Mouse (Mus musculus) CH12.LX (cell line): ENCODE results near the gene Prkcd. TPM values are rescaled to one million over a fixed set of nuclear protein-coding genes. Genes with fewer than 3 reads are reported as not detected.
A peak's percentile ranks its signal among the peaks of the same experiment; 100 is the strongest.

ENCODE experiments used
- DNase-seq: peaks from one replicate; pipeline ENCODE4 v3.0.0-alpha.2; 2013; ENCODE audit errors: extremely low read depth
- H3K27ac ChIP-seq: 2 replicates; pipeline ENCODE4 v1.5.1; 2012; ENCODE audit warnings: low read depth, mild to moderate bottlenecking, control low read depth, moderate library complexity; ENCODE audit not compliant: insufficient read depth
- H3K27me3 ChIP-seq: replicated peaks from 2 replicates; pipeline ENCODE3; 2012; ENCODE audit warnings: inconsistent platforms
- H3K36me3 ChIP-seq, 2 experiments: replicated peaks in 1 of 2; 2 replicates each; pipeline versions ENCODE3 to v1.6.1; 2012; ENCODE audit warnings: inconsistent platforms in 1 of 2, low read length in 1 of 2, mild to moderate bottlenecking in 1 of 2, mixed read lengths in 1 of 2, moderate library complexity in 1 of 2; ENCODE audit not compliant: control insufficient read depth in 1 of 2, insufficient read depth in 1 of 2
- H3K4me1 ChIP-seq, 2 experiments: 2 replicates each; pipeline ENCODE4 v1.6.1; 2012; ENCODE audit warnings: inconsistent platforms in 1 of 2, moderate library complexity in 1 of 2; ENCODE audit not compliant: insufficient read depth in 2 of 2, control insufficient read depth in 1 of 2
- H3K4me2 ChIP-seq: 2 replicates; pipeline ENCODE4 v1.6.1; 2012; ENCODE audit warnings: low read depth, mild to moderate bottlenecking, control low read depth; ENCODE audit not compliant: poor library complexity, insufficient read depth, severe bottlenecking
- H3K4me3 ChIP-seq, 3 experiments: fragments of 150-350 bp in 1 of 3; sonication (generic) in 1 of 3; replicated peaks in 1 of 3; 2 replicates each; pipeline versions ENCODE3 to v1.5.1; 2011 to 2012; ENCODE audit warnings: low read depth in 2 of 3, low read length in 2 of 3, mild to moderate bottlenecking in 2 of 3, moderate library complexity in 2 of 3, control low read depth in 1 of 3, improper control_type of control experiment in 1 of 3, inconsistent platforms in 1 of 3, mixed read lengths in 1 of 3; ENCODE audit not compliant: poor library complexity in 1 of 3
- H3K79me2 ChIP-seq: replicated peaks from 2 replicates; pipeline ENCODE4 v1.6.1; 2012; ENCODE audit warnings: mild to moderate bottlenecking, moderate library complexity; ENCODE audit not compliant: control insufficient read depth, poor library complexity, insufficient read depth, severe bottlenecking; ENCODE audit errors: extremely low read depth
- H3K9ac ChIP-seq: 2 replicates; pipeline ENCODE4 v1.6.1; 2012; ENCODE audit warnings: low read depth, mild to moderate bottlenecking, control low read depth, moderate library complexity; ENCODE audit not compliant: insufficient read depth
- H3K9me3 ChIP-seq: replicated peaks from 2 replicates; pipeline ENCODE3; 2012; ENCODE audit warnings: low read length, inconsistent platforms, mixed read lengths
- BHLHE40 ChIP-seq: IDR thresholded peaks from 2 replicates; pipeline ENCODE4 v1.6.1; 2011; ENCODE audit warnings: mild to moderate bottlenecking, low read depth, low read length, improper control_type of control experiment
- CHD1 ChIP-seq: IDR thresholded peaks from 2 replicates; pipeline ENCODE4 v1.6.1; 2012; ENCODE audit warnings: low read depth, low read length, improper control_type of control experiment, inconsistent platforms
- CHD2 ChIP-seq: IDR thresholded peaks from 2 replicates; pipeline ENCODE4 v1.6.1; 2011; ENCODE audit warnings: low read length, improper control_type of control experiment
- CTCF ChIP-seq, 2 experiments: IDR thresholded peaks in 1 of 2; conservative IDR thresholded peaks in 1 of 2; 2 replicates each; pipeline ENCODE4 v1.5.1; 2011 to 2012; ENCODE audit warnings: low read depth in 2 of 2, low read length in 2 of 2, improper control_type of control experiment in 1 of 2, inconsistent platforms in 1 of 2, mild to moderate bottlenecking in 1 of 2, moderate library complexity in 1 of 2
- E2F4 ChIP-seq: IDR thresholded peaks from 2 replicates; pipeline ENCODE4 v1.6.1; 2011; ENCODE audit warnings: low read depth, low read length, improper control_type of control experiment; ENCODE audit not compliant: insufficient replicate concordance
- ELF1 ChIP-seq: IDR thresholded peaks from 2 replicates; pipeline ENCODE4 v1.6.1; 2014; ENCODE audit warnings: low read depth, mild to moderate bottlenecking, inconsistent platforms, low read length, improper control_type of control experiment
- EP300 ChIP-seq: IDR thresholded peaks from 2 replicates; pipeline ENCODE4 v1.6.1; 2011; ENCODE audit warnings: low read length, improper control_type of control experiment
- ETS1 ChIP-seq: conservative IDR thresholded peaks from 2 replicates; pipeline ENCODE4 v1.6.1; 2012; ENCODE audit warnings: low read depth, mild to moderate bottlenecking, inconsistent platforms, low read length, improper control_type of control experiment, moderate library complexity
- GABPA ChIP-seq: IDR thresholded peaks from 2 replicates; pipeline ENCODE4 v1.6.1; 2012; ENCODE audit warnings: low read depth, low read length, improper control_type of control experiment, inconsistent platforms; ENCODE audit not compliant: insufficient replicate concordance
- IRF4 ChIP-seq: IDR thresholded peaks from 2 replicates; pipeline ENCODE4 v1.6.1; 2014; ENCODE audit warnings: low read depth, mild to moderate bottlenecking, inconsistent platforms, low read length, improper control_type of control experiment
- JUN ChIP-seq: IDR thresholded peaks from 2 replicates; pipeline ENCODE4 v1.6.1; 2011; ENCODE audit warnings: low read depth, mild to moderate bottlenecking, low read length, improper control_type of control experiment, moderate library complexity; ENCODE audit not compliant: insufficient read depth
- JUND ChIP-seq: conservative IDR thresholded peaks from 2 replicates; pipeline ENCODE4 v1.6.1; 2011; ENCODE audit warnings: low read depth, low read length, improper control_type of control experiment
- KAT2A ChIP-seq: IDR thresholded peaks from 2 replicates; pipeline ENCODE4 v1.6.1; 2012; ENCODE audit warnings: low read length, improper control_type of control experiment, inconsistent platforms; ENCODE audit not compliant: insufficient replicate concordance
- MAFK ChIP-seq: IDR thresholded peaks from 2 replicates; pipeline ENCODE4 v1.6.1; 2011; ENCODE audit warnings: low read length, improper control_type of control experiment; ENCODE audit not compliant: insufficient replicate concordance
- MAX ChIP-seq: IDR thresholded peaks from 2 replicates; pipeline ENCODE4 v1.6.1; 2011; ENCODE audit warnings: low read length, improper control_type of control experiment
- MAZ ChIP-seq: IDR thresholded peaks from 2 replicates; pipeline ENCODE4 v1.6.1; 2012; ENCODE audit warnings: low read depth, mild to moderate bottlenecking, inconsistent platforms, low read length, improper control_type of control experiment, moderate library complexity
- MEF2A ChIP-seq: IDR thresholded peaks from 2 replicates; pipeline ENCODE4 v1.6.1; 2014; ENCODE audit warnings: low read depth, mild to moderate bottlenecking, inconsistent platforms, low read length, improper control_type of control experiment, borderline replicate concordance
- MXI1 ChIP-seq: IDR thresholded peaks from 2 replicates; pipeline ENCODE4 v1.6.1; 2011; ENCODE audit warnings: mild to moderate bottlenecking, low read depth, low read length, improper control_type of control experiment
- MYC ChIP-seq: IDR thresholded peaks from 2 replicates; pipeline ENCODE4 v1.6.1; 2011; ENCODE audit warnings: low read depth, mild to moderate bottlenecking, improper control_type of control experiment, low read length
- NRF1 ChIP-seq: IDR thresholded peaks from 2 replicates; pipeline ENCODE4 v1.6.1; 2014; ENCODE audit warnings: low read depth, mild to moderate bottlenecking, inconsistent platforms, low read length, improper control_type of control experiment, moderate library complexity
- PAX5 ChIP-seq: IDR thresholded peaks from 2 replicates; pipeline ENCODE4 v1.6.1; 2012; ENCODE audit warnings: low read length, inconsistent platforms, mixed read lengths
- RAD21 ChIP-seq: IDR thresholded peaks from 2 replicates; pipeline ENCODE4 v1.6.1; 2011; ENCODE audit warnings: low read depth, mild to moderate bottlenecking, low read length, improper control_type of control experiment, moderate library complexity
- RCOR1 ChIP-seq: conservative IDR thresholded peaks from 2 replicates; pipeline ENCODE4 v1.6.1; 2012; ENCODE audit warnings: low read depth, mild to moderate bottlenecking, inconsistent platforms, low read length, improper control_type of control experiment
- SIN3A ChIP-seq: IDR thresholded peaks from 2 replicates; pipeline ENCODE4 v1.6.1; 2012; ENCODE audit warnings: low read length, improper control_type of control experiment, inconsistent platforms
- SMC3 ChIP-seq: IDR thresholded peaks from 2 replicates; pipeline ENCODE4 v1.6.1; 2011; ENCODE audit warnings: low read depth, low read length, improper control_type of control experiment
- TBP ChIP-seq: conservative IDR thresholded peaks from 2 replicates; pipeline ENCODE4 v1.6.1; 2011; ENCODE audit warnings: low read depth, low read length, improper control_type of control experiment
- TCF12 ChIP-seq: IDR thresholded peaks from 2 replicates; pipeline ENCODE4 v1.6.1; 2014; ENCODE audit warnings: low read depth, mild to moderate bottlenecking, inconsistent platforms, low read length, improper control_type of control experiment
- USF1 ChIP-seq: IDR thresholded peaks from 2 replicates; pipeline ENCODE4 v1.6.1; 2014; ENCODE audit warnings: low read depth, mild to moderate bottlenecking, inconsistent platforms, low read length, improper control_type of control experiment
- USF2 ChIP-seq: conservative IDR thresholded peaks from 2 replicates; pipeline ENCODE4 v1.6.1; 2011; ENCODE audit warnings: low read depth, low read length, improper control_type of control experiment
- ZC3H11A ChIP-seq: IDR thresholded peaks from 2 replicates; pipeline ENCODE4 v1.6.1; 2012; ENCODE audit warnings: low read depth, mild to moderate bottlenecking, inconsistent platforms, low read length, improper control_type of control experiment
- ZKSCAN1 ChIP-seq: IDR thresholded peaks from 2 replicates; pipeline ENCODE4 v1.6.1; 2012; ENCODE audit warnings: low read depth, inconsistent platforms, low read length, improper control_type of control experiment, borderline replicate concordance
- ZMIZ1 ChIP-seq: IDR thresholded peaks from 2 replicates; pipeline ENCODE4 v1.6.1; 2012; ENCODE audit warnings: low read depth, mild to moderate bottlenecking, inconsistent platforms, low read length, improper control_type of control experiment
- ZNF384 ChIP-seq: IDR thresholded peaks from 2 replicates; pipeline ENCODE4 v1.6.1; 2012; ENCODE audit warnings: low read depth, low read length, improper control_type of control experiment, inconsistent platforms
- dilution Hi-C: fragments of 300-500 bp; cut with MboI; formaldehyde crosslinking; loops from 2 replicates; pipeline ENCODE4 v1.14.3; 2020; ENCODE audit warnings: low sequenced_read_pairs; ENCODE audit not compliant: extremely low pct_unique_long_range_greater_than_20kb, extremely low pct_ligation_motif_present
- in situ Hi-C: fragments of 300-500 bp; cut with MboI; formaldehyde crosslinking; loops from 3 replicates; pipeline ENCODE4 v1.14.3; 2019; ENCODE audit warnings: low sequenced_read_pairs, low pct_ligation_motif_present, low pct_unique_long_range_greater_than_20kb, mixed read lengths
- polyA plus RNA-seq: library from polyadenylated mRNA; unstranded; fragments of >175 nt; gene quantifications from 2 replicates; pipeline ENCODE4 v1.2.1, GENCODE M21; 2012; ENCODE audit warnings: low read depth; ENCODE audit not compliant: insufficient read length
- total RNA-seq, 2 experiments: library from RNA; depleted of rRNA; stranded (reverse); fragments of 300-350 nt in 1 of 2; fragments of >200 nt in 1 of 2; gene quantifications; 2 replicates each; pipeline ENCODE4 v1.2.3; 2012 to 2014

Prkcd gene
- total and polyA plus RNA-seq, 3 experiments = 109 to 186 (median 122) TPM

DNA sequence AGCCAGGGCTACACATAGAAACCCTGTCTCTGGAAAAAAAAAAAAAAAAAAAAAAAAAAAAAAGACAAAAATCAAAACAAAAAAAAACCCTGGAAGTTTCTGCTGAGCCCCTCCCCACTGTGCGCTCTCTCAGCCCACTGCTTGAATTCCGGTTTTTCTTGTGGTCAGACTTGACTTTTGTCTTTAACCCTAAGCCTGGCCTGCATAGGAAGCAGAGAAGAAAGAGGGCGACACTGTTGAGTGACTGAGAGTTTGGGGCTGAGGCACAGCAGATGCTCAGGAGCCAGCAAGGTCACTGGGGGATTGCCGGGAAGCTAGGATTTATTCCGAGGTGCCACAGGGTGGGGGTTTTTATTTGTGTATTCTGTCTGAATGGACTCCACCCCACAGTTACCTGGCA lies 46.1 kb downstream of the Prkcd start:
- H3K4me1 ChIP-seq = peaks cover 6 to 40% of the 10 kb centered on the region in 2 experiments
- no peak overlapping the region for H3K4me3 ChIP-seq
- dilution Hi-C loops (no loop called here), in situ Hi-C loops (loop anchor here (10.0 kb wide), 1 partner anchor 275 kb away; no protein-coding TSS in a partner anchor)
- no peak overlapping the region for H3K27ac ChIP-seq
- no peaks in the 10 kb centered on the region for H3K27me3 ChIP-seq
- no peak for DNase-seq
- peaks cover 8 to 23% of the 10 kb centered on the region in 2 experiments for H3K36me3 ChIP-seq
- TF ChIP-seq MAFK (no peak), ZNF384 (peak; percentile 25; the same call in 1 of the 2 replicates)
- H3K9me3 ChIP-seq = no peaks in the 10 kb centered on the region
- H3K4me2 ChIP-seq = no peak overlapping the region
- H3K79me2 ChIP-seq = no peaks in the 10 kb centered on the region
- no peak overlapping the region for H3K9ac ChIP-seq

DNA sequence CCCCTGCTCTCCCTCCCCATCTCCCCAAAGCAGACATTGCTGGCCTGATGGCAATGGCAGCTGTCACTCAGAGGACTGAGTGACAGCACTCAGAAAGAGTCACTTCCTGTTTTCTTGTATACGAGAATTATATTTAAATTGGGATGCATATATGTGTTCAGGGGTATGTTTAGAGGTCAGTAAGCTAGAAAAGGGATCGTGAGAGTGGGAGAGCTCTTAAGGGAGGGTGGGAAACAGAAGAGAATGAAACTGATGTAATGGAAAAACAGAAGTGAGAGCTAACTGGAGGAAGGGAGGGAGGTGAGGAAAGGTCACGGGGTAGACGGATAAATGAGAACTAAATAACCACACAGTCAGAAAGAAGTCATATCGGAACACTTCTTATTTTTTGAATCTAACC lies 46.8 kb downstream of the Prkcd start:
- dilution Hi-C loops = no loop called here
- in situ Hi-C loops = no loop called here
- no peak overlapping the region for H3K4me3 ChIP-seq
- peak; percentile 65 for DNase-seq
- H3K9ac ChIP-seq = no peak overlapping the region
- H3K27ac ChIP-seq = no peak overlapping the region
- H3K4me2 ChIP-seq = peak overlapping the region; percentile 2; the same call in 1 of the 2 replicates
- H3K36me3 ChIP-seq = peaks cover 10 to 30% of the 10 kb centered on the region in 2 experiments
- no peaks in the 10 kb centered on the region for H3K79me2 ChIP-seq
- peaks cover 3 to 33% of the 10 kb centered on the region in 2 experiments for H3K4me1 ChIP-seq
- H3K27me3 ChIP-seq = no peaks in the 10 kb centered on the region
- no peaks in the 10 kb centered on the region for H3K9me3 ChIP-seq
- TF ChIP-seq JUND (peak; percentile 79), ZC3H11A (no peak), NRF1 (no peak), MYC (no peak), JUN (peak; percentile 78), RAD21 (no peak), CHD2 (no peak), EP300 (peak; percentile 89), ZNF384 (no peak), GABPA (no peak), ETS1 (peak; percentile 75), ELF1 (peak; percentile 40; the same call in 1 of the 2 replicates), MAFK (no peak), ZKSCAN1 (no peak), CTCF (conservative IDR thresholded peaks at IDR 0.05 in 1 of 2, IDR thresholded peaks at IDR 0.05 in 1 of 2; ENCODE audit: low read depth in 2 of 2, low read length in 2 of 2) (no peak), E2F4 (no peak), PAX5 (no peak), CHD1 (no peak), USF2 (no peak), IRF4 (peak; percentile 87), BHLHE40 (peak; percentile 65), TCF12 (peak; percentile 30; the same call in 1 of the 2 replicates), SIN3A (no peak), TBP (no peak), RCOR1 (no peak), MXI1 (peak; percentile 95), KAT2A (no peak), MEF2A (peak; percentile 58; the same call in 1 of the 2 replicates), USF1 (no peak), SMC3 (no peak), MAZ (0 out of 2 replicates have a peak, but pooled peaks have one; percentile 55), MAX (no peak), ZMIZ1 (no peak)
